Mouse (Mus musculus): ENCODE measurements around the gene Olfr1223. TPM values are rescaled to one million over a fixed set of nuclear protein-coding genes. Genes with fewer than 3 reads are reported as not detected.
"Not testable (repeated sequence)": the region's sequence is repeated elsewhere in the genome, so short reads cannot be mapped to it uniquely, and the experiment has no call there.

Gene Olfr1223
- total RNA-seq (2021): not detected
- not detected in 2 replicates for polyA plus RNA-seq (2012; rRNA removed)
- long read RNA-seq: 0 reads

- no peak for TF ChIP-seq POLR2A (IDR thresholded peaks at IDR 0.05; ENCODE audit: insufficient read depth, low read depth, low read length)
- 46% methylated on average over 1 of the region's 1 CpGs for WGBS
- intact Hi-C loops (cut with DNase I): no loop called here
- no peak for DNase-seq
- Histone ChIP-seq H3K4me3 (no peak within 1 kb of the TSS), H3K79me2 (replicated peaks; ENCODE audit: control insufficient read depth, insufficient read depth, low read length) (no peaks in the 10 kb centered on the region), H3K36me3 (ENCODE audit: control insufficient read depth, insufficient read depth, low read length) (no peaks in the 10 kb centered on the region), H3K27me3 (ENCODE audit: control insufficient read depth, insufficient read depth, low read length) (no peaks in the 10 kb centered on the region), H3K27ac (no peak within 1 kb of the TSS), H3K4me1 (ENCODE audit: control insufficient read depth, insufficient read depth, low read length) (no peaks in the 10 kb centered on the region), H3K9ac (ENCODE audit: low read depth, low read length) (no peak within 1 kb of the TSS)
Measured at GRCm38 (mm10) chr2:89151460-89151859, at the start of gene Olfr1223. TSS of gene Olfr1223 (minus strand) at chr2:89151560.

- H3K27ac ChIP-seq: no peak within 1 kb of the TSS
- H3K9ac ChIP-seq (ENCODE audit: low read depth, low read length): no peak within 1 kb of the TSS
- 46% methylated on average over 2 of the region's 2 CpGs for WGBS
- no peaks in the 10 kb centered on the region for H3K27me3 ChIP-seq (ENCODE audit: control insufficient read depth, insufficient read depth, low read length)
- intact Hi-C loops (cut with DNase I): no loop called here
- no peaks in the 10 kb centered on the region for H3K36me3 ChIP-seq (ENCODE audit: control insufficient read depth, insufficient read depth, low read length)
- no peak for TF ChIP-seq EP300 (IDR thresholded peaks at IDR 0.05; ENCODE audit: insufficient read depth, low read depth, low read length)
- TF ChIP-seq POLR2A (IDR thresholded peaks at IDR 0.05; ENCODE audit: insufficient read depth, low read depth, low read length): no peak
- no peak for TF ChIP-seq CTCF (IDR thresholded peaks at IDR 0.05)
- no peaks in the 10 kb centered on the region for H3K79me2 ChIP-seq (replicated peaks; ENCODE audit: control insufficient read depth, insufficient read depth, low read length)
- no peaks in the 10 kb centered on the region for H3K4me1 ChIP-seq (ENCODE audit: control insufficient read depth, insufficient read depth, low read length)
- H3K4me3 ChIP-seq: no peak within 1 kb of the TSS
- DNase-seq: no peak
Measured at GRCm38 (mm10) chr2:89199948-89200347, 48.6 kb upstream of the Olfr1223 start, which contains the start of gene Olfr1226. TSS of gene Olfr1226 (minus strand) at chr2:89200048.

- Histone ChIP-seq H3K79me2 (replicated peaks; ENCODE audit: control insufficient read depth, insufficient read depth, low read length) (no peaks in the 10 kb centered on the region), H3K36me3 (ENCODE audit: control insufficient read depth, insufficient read depth, low read length) (no peaks in the 10 kb centered on the region), H3K4me3 (no peak overlapping the region), H3K4me1 (ENCODE audit: control insufficient read depth, insufficient read depth, low read length) (no peaks in the 10 kb centered on the region), H3K27me3 (ENCODE audit: control insufficient read depth, insufficient read depth, low read length) (no peaks in the 10 kb centered on the region), H3K27ac (no peak overlapping the region), H3K9ac (ENCODE audit: low read depth, low read length) (no peak overlapping the region)
- WGBS: 68% methylated on average over 3 of the region's 3 CpGs
- TF ChIP-seq CTCF (IDR thresholded peaks at IDR 0.05): no peak
- no peak for TF ChIP-seq POLR2A (IDR thresholded peaks at IDR 0.05; ENCODE audit: insufficient read depth, low read depth, low read length)
- TF ChIP-seq EP300 (IDR thresholded peaks at IDR 0.05; ENCODE audit: insufficient read depth, low read depth, low read length): no peak
- intact Hi-C loops (cut with DNase I): no loop called here
- no peak for DNase-seq
Measured at GRCm38 (mm10) chr2:89196325-89196982, 45.1 kb upstream of the Olfr1223 start.

- no peak for DNase-seq
- H3K27ac ChIP-seq: no peak within 1 kb of the TSS
- H3K4me3 ChIP-seq: no peak within 1 kb of the TSS
- WGBS: 74% methylated on average over 1 of the region's 1 CpGs
- no peaks in the 10 kb centered on the region for H3K4me1 ChIP-seq (ENCODE audit: control insufficient read depth, insufficient read depth, low read length)
- H3K27me3 ChIP-seq (ENCODE audit: control insufficient read depth, insufficient read depth, low read length): no peaks in the 10 kb centered on the region
- no peaks in the 10 kb centered on the region for H3K36me3 ChIP-seq (ENCODE audit: control insufficient read depth, insufficient read depth, low read length)
- no peaks in the 10 kb centered on the region for H3K79me2 ChIP-seq (replicated peaks; ENCODE audit: control insufficient read depth, insufficient read depth, low read length)
- intact Hi-C loops (cut with DNase I): no loop called here
- no peak within 1 kb of the TSS for H3K9ac ChIP-seq (ENCODE audit: low read depth, low read length)
- TF ChIP-seq POLR2A (IDR thresholded peaks at IDR 0.05; ENCODE audit: insufficient read depth, low read depth, low read length) (no peak), EP300 (IDR thresholded peaks at IDR 0.05; ENCODE audit: insufficient read depth, low read depth, low read length) (no peak), CTCF (IDR thresholded peaks at IDR 0.05) (no peak)
Measured at GRCm38 (mm10) chr2:89174569-89174968, 23.2 kb upstream of the Olfr1223 start, which contains the start of gene Olfr1225. TSS of gene Olfr1225 (minus strand) at chr2:89174669.

- H3K79me2 ChIP-seq (replicated peaks; ENCODE audit: control insufficient read depth, insufficient read depth, low read length); H3K27ac ChIP-seq; H3K27me3 ChIP-seq (ENCODE audit: control insufficient read depth, insufficient read depth, low read length); DNase-seq; H3K36me3 ChIP-seq (ENCODE audit: control insufficient read depth, insufficient read depth, low read length); H3K9ac ChIP-seq (ENCODE audit: low read depth, low read length); H3K4me3 ChIP-seq; intact Hi-C loops (cut with DNase I); H3K4me1 ChIP-seq (ENCODE audit: control insufficient read depth, insufficient read depth, low read length): not testable (repeated sequence)
- 61% methylated on average over 4 of the region's 4 CpGs for WGBS
Measured at GRCm38 (mm10) chr2:89164711-89165110, 13.4 kb upstream of the Olfr1223 start.

GRCm38 (mm10) chr2:89163991-89164390, 12.6 kb upstream of the Olfr1223 start, which contains the start of gene Olfr1224-ps1:
TSS of gene Olfr1224-ps1 (minus strand) at chr2:89164091.
- H3K79me2 ChIP-seq (replicated peaks; ENCODE audit: control insufficient read depth, insufficient read depth, low read length); DNase-seq; intact Hi-C loops (cut with DNase I); H3K9ac ChIP-seq (ENCODE audit: low read depth, low read length); H3K4me3 ChIP-seq; H3K27me3 ChIP-seq (ENCODE audit: control insufficient read depth, insufficient read depth, low read length); H3K27ac ChIP-seq; H3K4me1 ChIP-seq (ENCODE audit: control insufficient read depth, insufficient read depth, low read length); H3K36me3 ChIP-seq (ENCODE audit: control insufficient read depth, insufficient read depth, low read length): not testable (repeated sequence)
- 85% methylated on average over 8 of the region's 8 CpGs for WGBS

Data from heart, adult 2 months (tissue).